Mouse (Mus musculus) kidney, adult 2 months (tissue): ENCODE measurements around the gene Nbeal2. TPM values are rescaled to one million over a fixed set of nuclear protein-coding genes. Genes with fewer than 3 reads are reported as not detected.

Experiments used
- DNase-seq: peaks from one replicate; pipeline ENCODE4 v3.0.0; 2021
- H3K27ac ChIP-seq: fragments of 200-500 bp; 2 replicates; pipeline ENCODE4 v1.5.1; 2012; ENCODE audit warnings: low read depth, low read length, control low read depth, inconsistent platforms; ENCODE audit not compliant: insufficient read depth
- H3K27me3 ChIP-seq: fragments of 200-500 bp; replicated peaks from 2 replicates; pipeline ENCODE4 v1.6.1; 2012; ENCODE audit warnings: mild to moderate bottlenecking, moderate library complexity, low read length, inconsistent platforms; ENCODE audit not compliant: control insufficient read depth, insufficient read depth
- H3K36me3 ChIP-seq: fragments of 200-500 bp; 2 replicates; pipeline ENCODE4 v1.6.1; 2012; ENCODE audit warnings: mild to moderate bottlenecking, moderate library complexity, low read length, inconsistent platforms; ENCODE audit not compliant: control insufficient read depth, insufficient read depth
- H3K4me1 ChIP-seq: fragments of 200-500 bp; 2 replicates; pipeline ENCODE4 v1.6.1; 2011; ENCODE audit warnings: low read length; ENCODE audit not compliant: control insufficient read depth, insufficient read depth
- H3K4me3 ChIP-seq: fragments of 200-500 bp; 2 replicates; pipeline ENCODE4 v1.5.1; 2011; ENCODE audit warnings: mild to moderate bottlenecking, low read depth, low read length, control low read depth; ENCODE audit not compliant: insufficient read depth
- CTCF ChIP-seq: fragments of 200-500 bp; conservative IDR thresholded peaks from 2 replicates; pipeline ENCODE4 v1.5.1; 2011; ENCODE audit warnings: low read depth, mild to moderate bottlenecking, control low read depth, low read length, moderate library complexity, mixed read lengths; ENCODE audit not compliant: insufficient read depth, insufficient read length
- POLR2A ChIP-seq: fragments of 200-500 bp; IDR thresholded peaks from one replicate; pipeline ENCODE4 v1.6.1; 2011; ENCODE audit warnings: low read depth, low read length, control low read depth
- WGBS: fragments of 180-500 bp; shearing (Covaris S2); methylation state at CpG from one replicate; pipeline ENCODE4 v1.1.7; 2018; 5-methylcytosine and 5-hydroxymethylcytosine counted together
- polyA plus RNA-seq: library from polyadenylated mRNA; depleted of rRNA; stranded (reverse); fragments of >200 nt; gene quantifications from 2 replicates; pipeline ENCODE4 v1.2.3, GENCODE M21; 2012

Gene Nbeal2
- polyA plus RNA-seq, 1 experiment, result 41.6 TPM

GRCm38 (mm10) chr9:110645219-110645618 is 8.7 kb downstream of the Nbeal2 start:
- no peak overlapping the region for H3K27ac ChIP-seq

GRCm38 (mm10) chr9:110644295-110644694 is 9.7 kb downstream of the Nbeal2 start:
- TF ChIP-seq POLR2A (no peak), CTCF (no peak)
- peaks cover 10% of the 10 kb centered on the region for H3K4me1 ChIP-seq
- DNase-seq, result no peak
- H3K4me3 ChIP-seq, result no peak overlapping the region
- H3K27me3 ChIP-seq, result no peaks in the 10 kb centered on the region
- H3K27ac ChIP-seq, result no peak overlapping the region
- 78% methylated on average over 10 of the region's 10 CpGs for WGBS
- H3K36me3 ChIP-seq, result no peaks in the 10 kb centered on the region; the same call in 1 of the 2 replicates

More at GRCm38 (mm10) chr9:110645219-110645618, 8.7 kb downstream of the Nbeal2 start:
- WGBS, result 69% methylated on average over 9 of the region's 9 CpGs
- DNase-seq, result no peak
- Histone ChIP-seq H3K27me3 (no peaks in the 10 kb centered on the region), H3K36me3 (no peaks in the 10 kb centered on the region; the same call in 1 of the 2 replicates), H3K4me1 (peaks cover 10% of the 10 kb centered on the region), H3K4me3 (no peak overlapping the region)
- no peak for TF ChIP-seq CTCF
- TF ChIP-seq POLR2A, result no peak

- Histone ChIP-seq H3K27ac (no peak overlapping the region), H3K27me3 (no peaks in the 10 kb centered on the region), H3K4me3 (no peak overlapping the region), H3K4me1 (peaks cover 10% of the 10 kb centered on the region), H3K36me3 (no peaks in the 10 kb centered on the region; the same call in 1 of the 2 replicates)
- 34% methylated on average over 9 of the region's 9 CpGs for WGBS
- peak; percentile 73 for DNase-seq
- TF ChIP-seq CTCF (no peak), POLR2A (no peak)
Measured at GRCm38 (mm10) chr9:110643787-110644186, 10.2 kb downstream of the Nbeal2 start.

GRCm38 (mm10) chr9:110642812-110643524 is 11.0 kb downstream of the Nbeal2 start:
- Histone ChIP-seq H3K27me3 (no peaks in the 10 kb centered on the region), H3K4me1 (peaks cover 10% of the 10 kb centered on the region), H3K27ac (no peak overlapping the region; the same call in 1 of the 2 replicates), H3K4me3 (no peak overlapping the region), H3K36me3 (no peaks in the 10 kb centered on the region; the same call in 1 of the 2 replicates)
- DNase-seq, result peak; percentile 51
- 32% methylated on average over 5 of the region's 5 CpGs for WGBS
- no peak for TF ChIP-seq POLR2A
- TF ChIP-seq CTCF, result no peak

GRCm38 (mm10) chr9:110641006-110641405 is 13.0 kb downstream of the Nbeal2 start:
- no peak for DNase-seq
- TF ChIP-seq POLR2A (no peak), CTCF (no peak)
- Histone ChIP-seq H3K4me3 (no peak overlapping the region), H3K4me1 (peaks cover 10% of the 10 kb centered on the region), H3K27ac (no peak overlapping the region), H3K36me3 (no peaks in the 10 kb centered on the region; the same call in 1 of the 2 replicates), H3K27me3 (no peaks in the 10 kb centered on the region)
- WGBS, result 73% methylated on average over 5 of the region's 5 CpGs

- DNase-seq, result no peak
- no peaks in the 10 kb centered on the region for H3K27me3 ChIP-seq
- TF ChIP-seq POLR2A, result no peak
- TF ChIP-seq CTCF, result no peak
- H3K27ac ChIP-seq, result no peak overlapping the region
- WGBS, result 84% methylated on average over 10 of the region's 10 CpGs
- H3K36me3 ChIP-seq, result peaks cover 2% of the 10 kb centered on the region; the same call in 1 of the 2 replicates
- no peak overlapping the region for H3K4me3 ChIP-seq
- H3K4me1 ChIP-seq, result peaks cover 4% of the 10 kb centered on the region
Measured at GRCm38 (mm10) chr9:110638611-110639021, 15.3 kb downstream of the Nbeal2 start.

GRCm38 (mm10) chr9:110635225-110635624 is 18.7 kb downstream of the Nbeal2 start:
- Histone ChIP-seq H3K27ac (no peak overlapping the region), H3K4me1 (no peaks in the 10 kb centered on the region), H3K27me3 (no peaks in the 10 kb centered on the region), H3K36me3 (peaks cover 2% of the 10 kb centered on the region; the same call in 1 of the 2 replicates), H3K4me3 (no peak overlapping the region)
- TF ChIP-seq POLR2A, result no peak
- TF ChIP-seq CTCF, result peak; percentile 93
- WGBS, result 18% methylated on average over 19 of the region's 19 CpGs
- peak; percentile 89 for DNase-seq
